Mouse (Mus musculus) layer of hippocampus, postnatal 10 days (tissue): Measurements from ENCODE around the gene Mef2d. TPM values are rescaled to one million over a fixed set of nuclear protein-coding genes. Genes with fewer than 3 reads are reported as not detected.

Experiments
- DNase-seq, 2 experiments: peaks; one replicate each; pipeline ENCODE4 v3.0.0; 2021; ENCODE audit warnings: low spot score in 2 of 2
- long read RNA-seq: library from polyadenylated mRNA; stranded (forward); transcript quantifications from one replicate; pipeline ENCODE4 v2.0.0, GENCODE M21; 2023
- total RNA-seq, 2 experiments: library from RNA; stranded (reverse); gene quantifications; 2 replicates each; pipeline ENCODE4 v1.2.3; 2021

Gene Mef2d
- 100 to 1,000 TPM; 125 to 126 TPM for total RNA-seq
- long read RNA-seq, partial matches to known transcripts: 24 of 44 reads
- long read RNA-seq, other reads (novel, unspliced or antisense): 16 of 44 reads

DNA sequence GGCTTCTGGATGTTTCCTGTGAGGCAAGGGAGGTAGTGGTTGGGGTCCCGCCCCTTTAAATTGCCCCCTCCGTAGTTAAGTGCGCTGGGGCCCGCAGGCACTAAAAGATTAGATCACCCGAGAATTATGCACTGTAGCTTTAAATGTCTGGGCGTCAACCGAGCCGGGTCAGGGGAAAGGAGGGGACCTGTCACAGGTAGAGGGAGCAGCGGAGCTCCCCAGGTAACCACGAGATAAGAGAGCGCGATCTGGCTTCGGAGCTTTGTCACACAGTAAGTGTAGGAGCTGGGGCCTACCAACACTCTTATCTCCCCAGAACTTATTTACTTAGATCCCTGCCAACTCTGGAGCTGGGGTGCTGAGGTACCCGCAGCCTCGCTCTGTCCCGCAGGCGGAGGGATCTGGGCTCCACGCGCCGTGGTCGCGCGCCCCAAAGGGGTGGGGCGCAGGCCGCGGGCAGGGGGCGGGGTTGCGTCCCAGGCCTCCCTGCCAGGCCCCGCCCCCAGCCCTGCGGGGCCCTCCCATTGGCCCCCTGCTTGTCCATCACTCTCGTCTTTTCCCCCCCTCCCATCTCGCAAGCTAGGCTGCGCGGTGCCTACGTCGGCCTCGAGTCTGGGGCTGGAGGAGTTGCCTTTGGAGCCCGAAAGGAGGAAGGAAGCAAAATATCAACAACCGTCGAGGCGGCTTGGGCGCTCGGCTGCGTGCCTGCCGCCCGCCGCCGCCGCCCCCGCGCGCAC is at the start of gene Mef2d:
Gene Mef2d (plus strand): TSS at position 586 of the 737 bp plus-strand sequence.
- peak; percentile 90 to 95 for DNase-seq

DNA sequence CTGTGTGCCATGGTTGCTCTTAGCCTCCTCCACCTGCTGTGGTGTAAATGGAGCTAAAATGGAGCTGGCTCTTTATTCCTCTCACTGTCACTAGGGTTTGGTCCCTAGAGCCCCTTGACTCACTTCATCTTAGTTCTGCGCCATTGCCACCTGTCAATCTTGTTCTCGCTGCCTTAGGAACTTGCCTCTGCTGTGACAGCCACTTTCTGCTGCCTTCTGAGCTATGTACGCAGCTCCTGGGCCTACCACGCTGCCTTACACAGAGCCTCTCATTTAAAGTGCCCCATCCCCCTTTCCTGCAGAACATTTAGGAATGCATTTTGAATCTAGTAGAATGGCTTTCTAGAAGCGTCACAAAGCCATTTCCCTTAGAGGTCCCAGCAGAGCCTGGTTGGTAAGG is 48.0 kb upstream of the Mef2d start:
- DNase-seq: no peak

DNA sequence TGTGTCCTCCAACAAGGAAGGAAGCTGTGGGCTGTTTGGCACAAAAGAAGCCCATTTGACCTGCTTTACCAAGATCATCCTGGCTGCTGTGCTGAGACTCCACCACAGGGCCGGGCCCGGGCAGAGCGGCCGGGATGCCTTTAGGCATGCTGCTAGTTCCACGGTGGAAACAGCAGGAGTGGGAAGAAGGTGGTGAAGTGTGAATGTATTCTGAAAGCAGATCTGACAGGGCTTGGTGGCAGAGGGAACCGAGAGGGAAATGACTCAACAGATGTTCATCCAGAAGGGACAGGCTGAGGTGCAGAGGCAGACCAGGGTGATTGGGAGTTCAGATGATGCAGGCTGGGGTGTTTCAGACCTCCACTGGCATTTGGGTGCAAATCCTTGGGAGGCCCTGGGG is 44.5 kb upstream of the Mef2d start:
- DNase-seq: no peak

DNA sequence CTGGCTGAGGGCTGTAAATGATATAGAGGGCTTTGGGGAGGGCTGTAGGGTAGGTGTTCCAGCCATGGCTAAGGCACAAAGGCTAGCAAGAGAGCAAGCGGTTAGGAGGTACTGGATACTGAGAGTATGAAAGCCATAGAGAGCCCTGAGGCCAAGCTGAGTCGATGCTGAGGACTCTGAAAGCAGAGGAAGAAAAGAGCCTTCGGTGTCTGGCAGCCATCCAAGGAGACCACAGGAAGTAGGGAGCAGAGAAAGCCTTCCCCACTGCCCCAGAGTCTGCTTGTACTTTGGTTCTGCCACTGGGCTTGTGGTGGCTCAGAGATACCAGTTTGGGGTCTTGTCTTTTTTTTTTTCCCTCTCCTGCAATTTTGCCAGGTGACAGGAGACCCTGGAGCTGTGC is 41.9 kb upstream of the Mef2d start:
- peak in 1 of 2 experiments; percentile 28 for DNase-seq

- DNase-seq: no peak
Observed at GRCm38 (mm10) chr3:88101736-88102135, 40.4 kb upstream of the Mef2d start.

GRCm38 (mm10) chr3:88102196-88102595 is 40.0 kb upstream of the Mef2d start:
- DNase-seq: no peak

GRCm38 (mm10) chr3:88102611-88103010 is 39.6 kb upstream of the Mef2d start:
- no peak for DNase-seq

DNA sequence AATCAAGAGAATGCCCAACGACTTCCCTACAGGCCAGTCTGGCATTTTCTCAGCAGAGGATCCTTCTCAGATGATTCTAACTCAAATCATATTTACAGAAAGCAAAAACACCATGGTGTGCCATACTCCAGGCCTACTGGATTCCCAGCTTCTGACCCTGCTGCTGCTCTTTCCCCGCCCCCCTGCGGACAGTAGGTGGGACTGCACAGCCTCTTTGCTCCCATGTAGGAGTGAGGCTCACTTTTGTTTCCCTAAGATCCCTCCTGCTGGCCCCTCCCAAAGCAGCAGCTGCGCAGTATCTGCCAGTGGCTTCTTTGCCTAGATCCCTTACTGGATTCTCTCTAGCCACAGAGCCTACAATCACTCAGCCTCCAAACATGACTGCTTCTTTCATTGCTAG is 36.0 kb upstream of the Mef2d start:
- DNase-seq: no peak

DNA sequence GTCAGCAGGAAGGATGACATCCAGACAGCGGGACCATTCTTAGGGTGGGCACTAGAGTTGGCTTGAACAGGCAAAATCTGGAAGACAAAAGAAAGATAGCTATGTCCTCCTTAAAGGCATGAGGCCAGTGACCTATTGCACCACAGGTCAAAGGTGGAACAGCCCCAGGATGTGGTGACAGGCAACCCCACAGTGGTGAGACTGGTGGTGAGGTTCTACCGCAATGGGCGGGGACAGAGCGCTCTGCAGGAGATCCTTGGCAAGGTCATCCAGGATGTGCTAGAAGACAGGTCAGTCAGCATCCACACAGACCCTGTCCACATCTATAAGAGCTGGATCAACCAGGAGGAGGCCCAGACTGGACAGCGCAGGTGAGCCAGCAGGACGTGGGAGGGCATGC is 33.0 kb upstream of the Mef2d start:
- no peak for DNase-seq

- no peak for DNase-seq
Observed at GRCm38 (mm10) chr3:88114396-88114795, 27.8 kb upstream of the Mef2d start.

DNA sequence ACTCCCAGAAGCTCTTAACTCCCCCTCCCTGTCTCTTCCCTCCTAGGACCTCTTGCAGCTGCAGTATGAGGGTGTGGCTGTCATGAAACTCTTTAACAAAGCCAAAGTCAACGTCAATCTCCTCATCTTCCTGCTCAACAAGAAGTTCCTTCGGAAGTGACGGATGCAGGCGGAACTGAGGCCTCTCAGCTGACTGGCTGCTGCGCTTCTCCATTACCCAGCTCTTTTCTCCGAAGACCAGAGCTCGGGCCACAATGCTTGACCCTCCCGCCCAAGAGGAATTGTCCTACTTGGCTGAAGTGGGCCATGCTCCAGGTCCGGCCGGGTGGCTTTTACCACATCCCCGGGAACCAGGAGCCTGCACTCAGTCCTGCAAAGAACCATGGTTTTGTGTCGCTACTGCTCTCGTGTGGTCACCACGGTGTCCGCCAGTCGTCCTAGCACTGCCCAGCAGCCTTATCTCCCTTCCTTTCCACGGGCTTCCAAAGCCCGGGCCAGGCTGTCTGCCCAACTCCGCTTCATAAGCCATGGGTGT is 22.0 kb upstream of the Mef2d start:
- DNase-seq: no peak

- DNase-seq: no peak
Observed at GRCm38 (mm10) chr3:88121164-88122131, 20.7 kb upstream of the Mef2d start.

GRCm38 (mm10) chr3:88125195-88125594 is 17.0 kb upstream of the Mef2d start:
- no peak for DNase-seq

- no peak for DNase-seq
Observed at GRCm38 (mm10) chr3:88126181-88126580, 16.0 kb upstream of the Mef2d start.

GRCm38 (mm10) chr3:88127636-88128035 is 14.5 kb upstream of the Mef2d start:
- no peak for DNase-seq

DNA sequence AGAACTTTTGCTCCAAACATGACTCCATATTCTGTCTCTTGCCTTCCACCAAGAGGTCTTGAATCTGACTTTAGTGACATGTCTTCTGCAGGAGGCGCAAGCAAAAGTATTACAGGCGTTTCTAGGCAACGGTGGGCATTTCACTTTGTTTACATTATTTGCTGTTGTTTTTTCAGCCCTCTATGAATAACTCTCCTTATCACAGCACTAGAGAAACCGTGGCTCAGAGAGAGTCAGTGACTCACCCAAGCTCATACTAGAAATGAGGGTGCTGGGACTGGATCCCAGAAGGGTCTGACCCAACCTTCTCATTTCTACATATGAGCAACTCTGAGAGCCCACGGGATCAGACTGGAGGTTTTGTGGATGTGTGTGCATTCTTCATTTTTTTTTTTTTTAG is 14.1 kb upstream of the Mef2d start:
- no peak for DNase-seq

GRCm38 (mm10) chr3:88129006-88129405 is 13.2 kb upstream of the Mef2d start:
- DNase-seq: no peak

DNA sequence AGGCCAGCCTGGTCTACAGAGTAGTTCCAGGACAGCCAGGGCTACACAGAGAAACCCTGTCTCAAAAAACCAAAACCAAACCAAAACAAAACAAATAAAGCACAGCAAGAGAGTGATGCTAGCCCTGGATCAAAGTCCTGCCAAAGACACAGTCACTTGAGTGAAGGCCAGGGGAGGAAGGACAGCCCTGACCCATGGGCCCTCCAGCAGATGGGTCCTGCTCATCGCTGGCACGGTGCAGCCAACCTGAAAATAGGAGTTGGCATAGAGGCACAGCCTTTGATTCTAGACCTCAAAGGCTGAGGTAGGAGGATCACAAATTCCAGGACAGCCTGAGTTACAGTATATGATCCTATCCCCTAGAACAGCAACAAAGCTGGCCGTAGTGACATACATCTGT is 11.1 kb upstream of the Mef2d start:
- no peak for DNase-seq

GRCm38 (mm10) chr3:88132492-88132891 is 9.7 kb upstream of the Mef2d start:
- DNase-seq: no peak

DNA sequence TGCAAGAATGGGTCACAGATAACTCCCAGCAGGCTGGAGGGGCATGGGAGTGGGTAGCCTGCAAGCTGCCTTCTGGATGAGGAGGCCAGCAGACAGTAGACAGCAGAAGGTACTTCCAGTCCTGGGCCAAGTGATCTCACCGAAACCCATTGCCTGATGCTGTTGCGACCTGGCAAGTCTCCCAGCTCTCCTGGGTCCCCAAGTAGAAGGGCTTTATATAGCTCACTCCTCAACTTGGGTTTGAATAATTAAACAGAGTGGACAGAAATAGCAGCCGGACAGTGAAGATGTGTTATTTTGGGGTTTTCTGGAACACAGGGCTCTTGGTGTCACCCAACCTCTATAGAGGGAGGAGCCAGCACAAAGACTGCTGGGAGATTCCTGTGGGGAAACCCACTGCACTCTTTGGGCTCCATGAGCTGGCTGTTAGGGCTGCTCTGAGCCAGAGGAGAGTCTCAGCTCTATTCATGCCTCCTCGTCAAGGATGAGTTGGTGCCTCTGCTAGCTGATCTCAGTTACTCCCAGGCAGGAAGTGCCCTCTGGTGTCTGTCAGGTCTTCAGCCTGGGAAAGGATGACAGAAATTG is 8.9 kb upstream of the Mef2d start:
- DNase-seq: no peak

- no peak for DNase-seq
Observed at GRCm38 (mm10) chr3:88136346-88136745, 5.8 kb upstream of the Mef2d start.
